In the genomic region with DNA sequence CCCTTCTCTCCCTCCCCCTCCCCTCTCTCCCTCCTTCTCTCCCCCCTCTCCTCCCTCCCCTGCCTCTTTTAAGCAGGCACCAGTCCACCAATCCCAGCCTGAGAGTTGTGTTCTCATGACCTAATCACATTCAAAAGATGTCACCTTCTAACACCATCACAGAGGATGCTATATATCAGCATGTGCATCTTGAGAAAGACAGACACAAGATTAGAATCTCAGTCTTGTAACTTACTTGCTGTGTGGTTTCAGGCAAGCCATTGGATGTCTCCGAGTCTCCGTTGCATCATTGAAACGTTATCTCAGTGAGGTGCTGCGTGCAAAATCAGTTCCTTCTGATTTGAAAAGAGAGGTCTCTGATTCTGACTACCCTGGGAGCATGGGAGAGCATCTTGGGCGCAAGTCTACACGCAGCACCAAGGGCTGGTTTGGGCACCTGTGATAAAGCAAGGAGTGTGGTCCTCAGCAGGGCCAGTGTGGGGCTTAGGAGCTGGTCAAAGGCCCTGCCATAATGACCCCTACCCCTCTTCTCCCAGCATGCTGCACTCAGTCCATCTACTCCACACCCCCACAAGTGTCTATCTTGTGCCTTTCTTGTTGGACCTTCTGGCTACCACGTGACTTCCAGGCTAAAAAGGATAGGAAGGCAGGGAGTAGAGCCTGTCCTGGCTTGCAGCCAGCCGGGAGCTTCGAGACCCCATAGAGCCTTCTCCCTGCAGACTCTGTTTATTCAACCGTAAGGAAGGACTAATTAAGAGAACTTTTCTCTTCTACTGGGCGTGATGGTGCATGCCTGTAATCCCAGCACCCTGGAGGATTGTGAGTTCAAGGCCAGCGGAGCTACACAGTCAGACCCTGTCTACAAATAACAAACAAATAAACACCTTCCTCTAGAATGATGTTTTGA, we compare ENCODE assay signal across 12 mouse cellular contexts. TPM values are rescaled to one million over a fixed set of nuclear protein-coding genes. Genes with fewer than 3 reads are reported as not detected.
A peak's percentile ranks its signal among the peaks of the same experiment; 100 is the strongest.
DNase-seq lines count a peak whose midpoint lies in the region; ATAC-seq and TF ChIP-seq lines count a peak whose summit lies in the region.
"Had no signal": no experiment of that assay in that cellular context is flagged by ENCODE, and none has a peak within 500 bp of the region (broad histone marks: within the 10 kb centered on the region; RNA-seq: fewer than 3 reads in every experiment).

No protein-coding gene starts in this region.

- H3K36me3 ChIP-seq in forebrain, postnatal 0 days (ENCODE audit: insufficient read depth) = no peaks in the 10 kb centered on the region
- H3K36me3 ChIP-seq in midbrain, embryonic 15.5 days (replicated peaks) = no peaks in the 10 kb centered on the region
- H3K36me3 ChIP-seq: heart, embryonic 13.5 days had no signal

- peak; percentile 53 for ATAC-seq in CD4-positive, CD25-positive, alpha-beta regulatory T cell, adult 4 months
- ATAC-seq in forebrain, postnatal 0 days = no peak
- 0 out of 2 replicates have a peak, but pooled peaks have one; percentile 20 for ATAC-seq in midbrain, embryonic 15.5 days (replicated peaks)

- H3K27me3 ChIP-seq in forebrain, postnatal 0 days (ENCODE audit: insufficient read depth, low read length) = no peaks in the 10 kb centered on the region
- no peaks in the 10 kb centered on the region for H3K27me3 ChIP-seq in midbrain, embryonic 15.5 days (replicated peaks)
- H3K27me3 ChIP-seq: heart, embryonic 13.5 days had no signal

- no peak overlapping the region for H3K27ac ChIP-seq in forebrain, postnatal 0 days (ENCODE audit: low read depth, low read length)
- H3K27ac ChIP-seq in midbrain, embryonic 15.5 days = no peak overlapping the region
- H3K27ac ChIP-seq: heart, embryonic 13.5 days had no signal

- no peak overlapping the region for H3K4me3 ChIP-seq in forebrain, postnatal 0 days (ENCODE audit: low read depth, low read length)
- no peak overlapping the region for H3K4me3 ChIP-seq in midbrain, embryonic 15.5 days
- H3K4me3 ChIP-seq: erythroblast, embryonic 14.5 days; heart, embryonic 13.5 days had no signal

- peak; percentile 79 for DNase-seq in heart, adult 11 months
- no peak for DNase-seq in heart, postnatal 36 days
- DNase-seq in forebrain, postnatal 0 days = peak; percentile 20
- DNase-seq in T-cell, adult 2 months (ENCODE audit: low spot score) = no peak
- no peak for DNase-seq in frontal cortex, postnatal 10 days (ENCODE audit: low spot score in 2 of 2)
- DNase-seq in spleen, postnatal 14 days (ENCODE audit: low spot score in 2 of 2) = no peak
- DNase-seq: liver; lung, postnatal 36 days had no signal

- no peaks in the 10 kb centered on the region for H3K9me3 ChIP-seq in forebrain, postnatal 0 days (ENCODE audit: low read length)
- no peaks in the 10 kb centered on the region for H3K9me3 ChIP-seq in midbrain, embryonic 15.5 days
- H3K9me3 ChIP-seq: heart, embryonic 13.5 days had no signal

- TF ChIP-seq CTCF in forebrain, postnatal 0 days (IDR thresholded peaks at IDR 0.05; ENCODE audit: low read depth) = no peak

- no peak overlapping the region for H3K9ac ChIP-seq in forebrain, postnatal 0 days
- H3K9ac ChIP-seq in midbrain, embryonic 15.5 days = no peak overlapping the region
- H3K9ac ChIP-seq: heart, embryonic 13.5 days had no signal

- no peak overlapping the region for H3K4me2 ChIP-seq in forebrain, postnatal 0 days (ENCODE audit: low read depth)
- H3K4me2 ChIP-seq in midbrain, embryonic 15.5 days = no peak overlapping the region

- WGBS in forebrain, postnatal 0 days = 48% methylated on average over 12 of the region's 12 CpGs
- WGBS in midbrain, embryonic 15.5 days = 52% methylated on average over 12 of the region's 12 CpGs

- intact Hi-C loops in heart, postnatal 36 days (cut with DNase I) = no loop called here

- H3K4me1 ChIP-seq in forebrain, postnatal 0 days (ENCODE audit: insufficient read depth) = no peaks in the 10 kb centered on the region
- H3K4me1 ChIP-seq in midbrain, embryonic 15.5 days = 0 out of 2 replicates have a peak, but pooled peaks cover 6% of the 10 kb centered on the region

RNA-seq across cellular contexts. Expression of gene Mxi1, which starts 45.2 kb away (rescaled TPM):
- 10 to 100 TPM; 50.9 to 51.7 TPM for total RNA-seq in heart, postnatal 36 days (2021)
- 1 to 10 TPM; 4.8 to 6.2 TPM for polyA plus RNA-seq in CD4-positive, CD25-positive, alpha-beta regulatory T cell, adult 4 months (2017; shearing (Covaris generic))
- 37.0 and 48.4 TPM in 2 replicates for total RNA-seq in forebrain, postnatal 0 days (2014; rRNA removed)
- polyA plus RNA-seq in forebrain, postnatal 0 days (2015; fragmentation: Nextera tagmentation; extraction: Ambion mirVana) = 42.2 and 48.9 TPM in 2 replicates
- 49.6 and 53.3 TPM in 2 replicates for polyA plus RNA-seq in midbrain, embryonic 15.5 days (2015; fragmentation: Nextera tagmentation; extraction: Ambion mirVana)

Comparison
In these comparisons a context has a peak if more than half of its experiments do, and no peak if none do; other contexts are left out.
1. DNase-seq: peak in heart, adult 11 months (single experiment) and forebrain, postnatal 0 days (single experiment); none in heart, postnatal 36 days (0 of 2), T-cell, adult 2 months (single experiment), frontal cortex, postnatal 10 days (0 of 2) and spleen, postnatal 14 days (0 of 2).